Mouse (Mus musculus): ENCODE data around the gene Pik3r4.

Pik3r4 gene

GRCm38 (mm10) chr9:105700702-105701101, 57.9 kb downstream of the Pik3r4 start:
- DNase-seq: no peak

DNA sequence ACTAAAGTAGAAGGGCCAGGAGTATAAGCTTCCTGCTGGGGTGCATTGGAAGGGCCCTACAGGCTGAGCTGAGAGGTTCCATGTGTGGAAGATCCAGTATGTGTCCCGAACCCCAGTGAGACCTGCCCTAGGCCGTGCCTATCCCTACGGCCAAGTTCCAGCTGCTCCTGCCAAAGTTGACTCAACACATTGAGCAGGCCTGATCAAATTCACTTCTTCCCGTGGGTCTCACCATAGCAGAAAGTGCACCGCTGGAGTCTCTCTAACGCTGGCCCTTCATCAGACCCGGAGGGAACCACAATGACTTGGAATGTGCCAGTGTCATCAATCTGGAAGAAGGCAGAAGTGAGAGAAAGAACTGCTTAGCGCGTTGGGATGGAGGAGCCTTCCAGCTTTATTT, 59.2 kb downstream of the Pik3r4 start:
- no peak for DNase-seq

- no peak for DNase-seq
Observed at GRCm38 (mm10) chr9:105704226-105704932, 61.6 kb downstream of the Pik3r4 start.

DNA sequence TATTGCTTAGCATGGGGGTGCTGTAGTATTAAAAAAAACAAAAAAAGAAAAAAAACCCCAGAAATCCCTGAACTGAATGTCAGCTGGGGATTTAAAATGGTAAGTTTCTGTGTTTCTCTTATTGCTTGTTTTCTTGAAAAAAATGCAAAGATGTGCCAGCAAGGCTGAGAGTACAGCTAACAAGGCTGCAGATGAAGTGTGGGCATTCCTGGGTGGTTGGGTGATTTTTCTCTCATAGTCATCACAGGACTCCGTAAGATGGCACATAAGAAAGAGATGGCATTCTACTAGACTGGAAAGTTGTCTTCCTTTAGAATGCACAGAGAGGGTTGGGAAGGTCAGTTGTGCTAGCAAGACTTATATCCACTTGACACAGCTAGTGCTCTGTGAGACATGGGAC, 62.2 kb downstream of the Pik3r4 start:
- no peak for DNase-seq

DNA sequence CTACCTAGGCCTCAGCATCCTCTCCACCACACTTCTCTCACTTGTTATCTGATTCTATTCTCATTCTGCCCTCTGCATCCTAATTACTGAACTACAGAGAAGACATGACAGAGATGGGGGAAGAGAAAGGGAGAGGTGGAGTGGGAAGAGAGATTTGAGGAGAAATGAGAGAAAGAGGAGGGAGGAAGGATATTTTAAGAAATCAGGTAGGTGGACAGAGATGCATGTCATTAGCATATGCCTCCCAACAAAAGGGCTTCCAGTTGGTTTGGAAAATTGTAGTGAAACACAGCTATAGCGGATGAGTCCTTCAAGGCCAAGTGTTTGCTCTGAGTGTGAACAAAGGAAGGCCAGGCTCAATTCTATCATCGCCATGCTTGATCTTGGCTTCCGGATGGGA, 69.3 kb downstream of the Pik3r4 start:
- DNase-seq: no peak

GRCm38 (mm10) chr9:105719367-105719766, 76.6 kb downstream of the Pik3r4 start:
- no peak for DNase-seq

GRCm38 (mm10) chr9:105719851-105720395, 77.1 kb downstream of the Pik3r4 start:
- no peak for DNase-seq

DNA sequence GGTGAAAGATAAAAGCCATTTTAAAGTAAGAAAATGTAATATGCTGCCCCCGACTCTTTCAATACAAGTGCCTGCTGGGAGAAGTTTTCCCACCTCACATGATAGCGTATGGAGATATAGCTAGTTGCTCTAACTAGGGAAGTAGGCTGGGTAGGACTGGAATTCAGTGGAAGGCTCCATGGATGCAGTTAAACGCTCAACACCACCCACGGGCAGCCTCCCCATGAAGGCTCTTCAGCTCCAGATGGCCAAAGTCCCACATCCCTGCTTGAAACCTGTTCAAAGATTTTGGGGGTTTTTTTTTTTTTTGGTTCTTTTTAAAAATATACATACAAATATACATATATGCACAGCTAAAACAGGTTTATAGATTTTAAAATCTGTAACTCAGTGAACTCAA, 77.7 kb downstream of the Pik3r4 start:
- peak; percentile 63 for DNase-seq

DNA sequence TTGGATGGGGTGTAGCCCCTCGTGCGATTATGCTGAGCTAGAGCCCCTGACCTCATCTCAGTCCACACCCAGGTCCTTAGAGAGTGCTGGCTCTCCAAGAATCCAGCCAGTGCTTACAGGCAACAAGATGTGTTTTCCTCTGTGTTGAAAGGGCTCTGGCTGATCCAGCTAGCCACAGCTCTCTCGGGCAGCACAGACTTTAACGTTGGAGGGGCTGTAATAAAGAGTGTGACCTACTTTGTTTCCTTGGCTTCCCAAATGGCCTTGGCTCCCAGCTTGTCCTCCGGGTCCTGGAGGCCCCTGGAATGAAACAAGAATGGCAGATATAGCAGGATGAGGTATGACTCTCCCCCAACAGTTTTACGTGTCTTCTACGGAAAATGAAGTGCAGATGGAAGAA, 89.2 kb downstream of the Pik3r4 start:
- no peak for DNase-seq

DNA sequence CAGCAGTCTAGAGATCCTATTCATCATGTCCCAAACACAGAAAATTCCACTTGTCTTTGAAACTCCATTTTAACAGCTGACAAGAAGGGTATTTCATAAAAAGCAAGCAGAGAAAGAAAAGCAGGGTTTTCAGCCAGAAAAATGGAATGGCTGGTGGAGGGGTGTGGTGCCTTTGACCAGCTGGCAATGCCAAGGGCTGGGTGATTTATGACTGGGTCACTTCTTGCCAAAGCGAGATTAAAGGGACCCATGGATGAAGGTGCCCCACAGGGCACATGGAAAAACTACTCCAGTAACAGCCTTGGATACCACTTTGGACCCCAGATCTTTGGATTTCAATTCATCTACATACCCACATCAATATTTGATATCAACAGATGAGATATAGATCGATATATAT, 91.9 kb downstream of the Pik3r4 start:
- DNase-seq: no peak

DNA sequence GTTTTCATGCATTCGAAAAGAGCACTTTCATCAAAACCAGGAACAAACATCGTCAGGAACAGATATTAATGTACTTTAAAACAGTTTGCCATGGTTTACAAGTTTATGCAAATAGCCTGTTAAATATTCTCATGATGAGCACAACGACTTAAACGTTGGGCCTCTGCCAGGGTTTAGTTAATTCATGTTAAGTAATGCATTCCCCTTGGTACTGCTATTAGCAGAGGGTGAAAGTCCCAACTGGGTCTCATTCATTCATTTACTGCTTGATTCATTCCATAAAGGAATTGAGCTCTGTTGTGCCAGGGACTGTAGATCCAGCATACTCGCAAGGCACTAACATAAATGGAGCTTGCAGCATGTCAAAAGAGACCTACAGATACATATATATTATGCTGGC, 92.4 kb downstream of the Pik3r4 start:
- no peak for DNase-seq

All from layer of hippocampus, adult 9-11 months (tissue).